Mouse (Mus musculus) thymus, adult 2 months (tissue): ENCODE results near the gene Prmt3. TPM values are rescaled to one million over a fixed set of nuclear protein-coding genes. Genes with fewer than 3 reads are reported as not detected.

Source experiments
- DNase-seq: peaks from one replicate; pipeline ENCODE4 v3.0.0; 2021
- H3K27ac ChIP-seq: fragments of 200-500 bp; 2 replicates; pipeline ENCODE4 v1.5.1; 2012; ENCODE audit warnings: low read length, control low read depth; ENCODE audit not compliant: control insufficient read depth, insufficient read depth
- H3K27me3 ChIP-seq: fragments of 200-500 bp; 2 replicates; pipeline ENCODE4 v1.6.1; 2012; ENCODE audit warnings: mild to moderate bottlenecking, low read length, moderate library complexity, mixed read lengths; ENCODE audit not compliant: control insufficient read depth, insufficient read depth
- H3K36me3 ChIP-seq: fragments of 200-500 bp; 2 replicates; pipeline ENCODE4 v1.6.1; 2012; ENCODE audit warnings: mild to moderate bottlenecking, low read length, moderate library complexity; ENCODE audit not compliant: control insufficient read depth, insufficient read depth
- H3K4me1 ChIP-seq: fragments of 200-500 bp; replicated peaks from 2 replicates; pipeline ENCODE4 v1.6.1; 2012; ENCODE audit warnings: low read length; ENCODE audit not compliant: control insufficient read depth, insufficient read depth
- H3K4me3 ChIP-seq: fragments of 200-500 bp; 2 replicates; pipeline ENCODE4 v1.5.1; 2012; ENCODE audit warnings: mild to moderate bottlenecking, low read length, control low read depth, moderate library complexity; ENCODE audit not compliant: control insufficient read depth, insufficient read depth
- CTCF ChIP-seq: fragments of 200-500 bp; IDR thresholded peaks from 2 replicates; pipeline ENCODE4 v1.5.1; 2012; ENCODE audit warnings: mild to moderate bottlenecking, control low read depth, low read length, moderate library complexity, borderline replicate concordance; ENCODE audit not compliant: control insufficient read depth, poor library complexity, insufficient read depth; ENCODE audit errors: extremely low read depth
- POLR2A ChIP-seq: fragments of 200-500 bp; IDR thresholded peaks from 2 replicates; pipeline ENCODE4 v1.6.1; 2012; ENCODE audit warnings: mild to moderate bottlenecking, low read length, control low read depth, moderate library complexity; ENCODE audit not compliant: control insufficient read depth, poor library complexity, insufficient read depth; ENCODE audit errors: extremely low read depth
- WGBS: fragments of 180-500 bp; shearing (Covaris S2); methylation state at CpG from one replicate; pipeline ENCODE4 v1.1.7; 2018; 5-methylcytosine and 5-hydroxymethylcytosine counted together
- polyA plus RNA-seq: library from polyadenylated mRNA; depleted of rRNA; stranded (reverse); fragments of >200 nt; gene quantifications from 2 replicates; pipeline ENCODE4 v1.2.3, GENCODE M21; 2012

Gene Prmt3
- polyA plus RNA-seq, 1 experiment, result 35.0 TPM

- TF ChIP-seq CTCF (no peak), POLR2A (no peak)
- Histone ChIP-seq H3K27ac (no peak overlapping the region), H3K4me1 (no peaks in the 10 kb centered on the region), H3K27me3 (no peaks in the 10 kb centered on the region), H3K36me3 (peaks cover 15% of the 10 kb centered on the region), H3K4me3 (no peak overlapping the region)
- DNase-seq, result no peak
- WGBS, result 95% methylated on average over 9 of the region's 9 CpGs
These were observed 9.6 kb upstream of the Prmt3 start for GRCm38 (mm10) chr7:49768509-49768908.

- TF ChIP-seq POLR2A, result no peak
- TF ChIP-seq CTCF, result no peak
These were observed 3.8 kb upstream of the Prmt3 start for GRCm38 (mm10) chr7:49774396-49774795.

GRCm38 (mm10) chr7:49777585-49777984 lies 561 bp upstream of the Prmt3 start:
- no peak for TF ChIP-seq CTCF
- no peak for TF ChIP-seq POLR2A
- no peak for DNase-seq
- Histone ChIP-seq H3K27me3 (no peaks in the 10 kb centered on the region), H3K36me3 (peaks cover 8% of the 10 kb centered on the region), H3K27ac (no peak overlapping the region), H3K4me1 (peaks cover 5% of the 10 kb centered on the region), H3K4me3 (no peak overlapping the region)
- 55% methylated on average over 3 of the region's 3 CpGs for WGBS

More at GRCm38 (mm10) chr7:49774396-49774795, 3.8 kb upstream of the Prmt3 start:
- no peak for DNase-seq
- Histone ChIP-seq H3K4me3 (no peak overlapping the region), H3K36me3 (peaks cover 15% of the 10 kb centered on the region), H3K4me1 (peaks cover 2% of the 10 kb centered on the region), H3K27ac (no peak overlapping the region), H3K27me3 (no peaks in the 10 kb centered on the region)
- 92% methylated on average over 2 of the region's 2 CpGs for WGBS

- TF ChIP-seq CTCF (no peak), POLR2A (no peak)
- Histone ChIP-seq H3K36me3 (no peaks in the 10 kb centered on the region), H3K27me3 (no peaks in the 10 kb centered on the region), H3K27ac (no peak overlapping the region), H3K4me3 (peak overlapping the region; percentile 69; the same call in 1 of the 2 replicates), H3K4me1 (peaks cover 5% of the 10 kb centered on the region)
- DNase-seq, result peak; percentile 29
- 55% methylated on average over 12 of the region's 12 CpGs for WGBS
These were observed 914 bp downstream of the Prmt3 start for GRCm38 (mm10) chr7:49778904-49779615.

GRCm38 (mm10) chr7:49783017-49783416 lies 4.9 kb downstream of the Prmt3 start:
- Histone ChIP-seq H3K27ac (no peak overlapping the region), H3K27me3 (no peaks in the 10 kb centered on the region), H3K4me1 (peaks cover 5% of the 10 kb centered on the region), H3K36me3 (peaks cover 9% of the 10 kb centered on the region; the same call in 1 of the 2 replicates), H3K4me3 (no peak overlapping the region)
- DNase-seq, result no peak
- TF ChIP-seq POLR2A, result no peak
- TF ChIP-seq CTCF, result no peak
- WGBS, result 96% methylated on average over 2 of the region's 2 CpGs

GRCm38 (mm10) chr7:49785141-49785540 lies 7.0 kb downstream of the Prmt3 start:
- Histone ChIP-seq H3K27ac (no peak overlapping the region), H3K4me1 (no peaks in the 10 kb centered on the region), H3K27me3 (no peaks in the 10 kb centered on the region), H3K36me3 (peaks cover 18% of the 10 kb centered on the region), H3K4me3 (no peak overlapping the region)
- TF ChIP-seq POLR2A (no peak), CTCF (no peak)
- DNase-seq, result no peak
- 99% methylated on average over 7 of the region's 7 CpGs for WGBS
